Mouse (Mus musculus) erythroblast, embryonic 14.5 days (primary cell): ENCODE measurements around the gene B4galnt4.

Source experiments
- GATA1 ChIP-seq: IDR thresholded peaks from 2 replicates; pipeline ENCODE4 v1.6.1; 2012; ENCODE audit warnings: low read length, inconsistent platforms, mixed read lengths
- TAL1 ChIP-seq: IDR thresholded peaks from 3 replicates; pipeline ENCODE4 v1.6.1; 2012; ENCODE audit warnings: low read length, inconsistent platforms, mixed read lengths

DNA sequence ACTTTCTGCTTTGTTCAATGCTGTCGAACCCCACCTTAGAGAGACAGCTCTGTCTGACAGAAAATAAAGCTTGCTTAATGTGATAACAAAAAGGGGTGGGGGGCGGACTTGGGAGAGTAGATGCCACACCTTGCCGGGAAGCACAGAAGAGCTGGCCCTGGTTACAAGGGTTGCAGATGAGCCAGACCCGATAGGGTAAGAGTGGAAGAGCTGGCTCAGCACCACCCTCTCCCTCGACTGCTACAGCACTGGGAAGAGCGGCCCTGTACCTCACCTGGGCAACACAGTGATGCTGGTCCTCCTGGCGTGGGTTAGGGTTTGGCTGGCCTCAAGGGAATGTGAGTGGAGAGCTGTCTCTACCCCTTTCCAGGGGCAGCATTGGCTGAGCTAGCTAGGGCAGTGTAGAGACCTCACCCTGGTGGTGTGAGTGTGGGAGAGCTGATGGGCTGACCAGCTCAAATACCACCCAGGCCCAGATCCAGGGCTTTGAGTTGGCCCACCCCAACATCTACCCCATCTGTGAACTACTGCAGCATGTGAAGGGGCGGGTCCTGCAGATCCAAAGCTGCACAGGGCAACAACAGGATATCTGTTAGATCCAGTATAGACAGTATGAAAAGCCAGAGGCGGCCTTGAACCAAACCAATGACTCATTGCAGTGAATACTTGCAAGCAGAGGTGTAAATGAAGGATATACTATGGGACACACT lies 28.3 kb upstream of the B4galnt4 start:
- no peak for TF ChIP-seq TAL1
- no peak for TF ChIP-seq GATA1
